Mouse (Mus musculus) v-Abl transformed pro-B cells (cell line): ENCODE results near the gene Gm10715.
"Not testable (repeated sequence)": the region's sequence is repeated elsewhere in the genome, so short reads cannot be mapped to it uniquely, and the experiment has no call there.

Source experiments
- in situ Hi-C, 2 experiments: fragments of 400-800 bp; cut with MboI; formaldehyde crosslinking; loops; one replicate each; pipeline ENCODE4 v1.15.1; 2025; ENCODE audit not compliant: unreplicated experiment in 2 of 2

Gene Gm10715

GRCm38 (mm10) chr9:3036577-3036976 lies at the start of gene Gm10715:
Gene Gm10715 (plus strand): TSS chr9:3036877.
- in situ Hi-C loops = not testable (repeated sequence)

- in situ Hi-C loops = not testable (repeated sequence)
Observed at GRCm38 (mm10) chr9:3000445-3000972, 36.2 kb upstream of the Gm10715 start, which contains the start of gene Gm10722. Gene Gm10722 (plus strand): TSS chr9:3000922.

- in situ Hi-C loops = not testable (repeated sequence)
Observed at GRCm38 (mm10) chr9:3001006-3001405, 35.7 kb upstream of the Gm10715 start.

- in situ Hi-C loops = not testable (repeated sequence)
Observed at GRCm38 (mm10) chr9:3001948-3002659, 34.6 kb upstream of the Gm10715 start.

- in situ Hi-C loops = not testable (repeated sequence)
Observed at GRCm38 (mm10) chr9:3002794-3003396, 33.8 kb upstream of the Gm10715 start, which contains the start of gene Gm11168. Gene Gm11168 (plus strand): TSS chr9:3003346.

GRCm38 (mm10) chr9:3006179-3006578 lies 30.5 kb upstream of the Gm10715 start:
- in situ Hi-C loops = not testable (repeated sequence)

GRCm38 (mm10) chr9:3006636-3007035 lies 30.0 kb upstream of the Gm10715 start:
- in situ Hi-C loops = not testable (repeated sequence)

GRCm38 (mm10) chr9:3007272-3007671 lies 29.4 kb upstream of the Gm10715 start:
- in situ Hi-C loops = not testable (repeated sequence)

GRCm38 (mm10) chr9:3009331-3009730 lies 27.3 kb upstream of the Gm10715 start:
- in situ Hi-C loops = not testable (repeated sequence)

GRCm38 (mm10) chr9:3012054-3012621 lies 24.5 kb upstream of the Gm10715 start:
- in situ Hi-C loops = not testable (repeated sequence)

- in situ Hi-C loops = not testable (repeated sequence)
Observed at GRCm38 (mm10) chr9:3012733-3013279, 23.9 kb upstream of the Gm10715 start, which contains the start of gene Gm10721. Gene Gm10721 (plus strand): TSS chr9:3013140.

GRCm38 (mm10) chr9:3015354-3015753 lies 21.3 kb upstream of the Gm10715 start, which contains the start of gene Gm10720:
Gene Gm10720 (plus strand): TSS chr9:3015654.
- in situ Hi-C loops = not testable (repeated sequence)

- in situ Hi-C loops = not testable (repeated sequence)
Observed at GRCm38 (mm10) chr9:3015896-3016295, 20.8 kb upstream of the Gm10715 start.

- in situ Hi-C loops = not testable (repeated sequence)
Observed at GRCm38 (mm10) chr9:3017108-3017507, 19.6 kb upstream of the Gm10715 start, which contains the start of gene Gm10719. Gene Gm10719 (plus strand): TSS chr9:3017408.

GRCm38 (mm10) chr9:3018944-3019343 lies 17.7 kb upstream of the Gm10715 start:
- in situ Hi-C loops = not testable (repeated sequence)

- in situ Hi-C loops = not testable (repeated sequence)
Observed at GRCm38 (mm10) chr9:3019835-3020727, 16.6 kb upstream of the Gm10715 start.

GRCm38 (mm10) chr9:3022316-3023008 lies 14.2 kb upstream of the Gm10715 start:
- in situ Hi-C loops = not testable (repeated sequence)

GRCm38 (mm10) chr9:3023312-3023984 lies 13.2 kb upstream of the Gm10715 start, which contains the start of gene Gm10718:
Gene Gm10718 (plus strand): TSS chr9:3023547.
- in situ Hi-C loops = not testable (repeated sequence)
